12 mouse cellular contexts compared by ENCODE assay signal in the genomic region with DNA sequence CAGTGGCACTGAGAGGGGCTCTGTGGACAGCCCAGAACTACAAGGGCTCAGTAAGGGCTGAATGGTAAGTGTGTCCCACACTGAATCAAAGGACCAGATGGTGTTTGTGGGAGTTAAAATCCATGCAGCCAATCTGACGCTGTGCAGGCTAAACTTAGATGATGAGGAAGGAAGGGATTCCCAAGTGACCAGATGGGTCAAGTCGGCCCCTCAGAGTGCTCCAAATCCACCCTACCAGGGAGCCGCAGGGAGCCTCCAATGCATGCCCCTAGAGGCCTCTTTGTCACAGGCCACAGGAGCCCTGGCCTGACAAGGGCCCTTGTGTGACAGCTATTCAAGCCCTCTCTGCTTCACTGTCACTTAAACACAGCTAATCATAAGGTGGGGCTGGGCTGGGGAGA. TPM values are rescaled to one million over a fixed set of nuclear protein-coding genes. Genes with fewer than 3 reads are reported as not detected.
DNase-seq lines count a peak whose midpoint lies in the region; ATAC-seq and TF ChIP-seq lines count a peak whose summit lies in the region.
"Had no signal": no experiment of that assay in that cellular context is flagged by ENCODE, and none has a peak within 500 bp of the region (broad histone marks: within the 10 kb centered on the region; RNA-seq: fewer than 3 reads in every experiment).

No protein-coding gene starts in this region.

- no peak overlapping the region for H3K9ac ChIP-seq in forebrain, postnatal 0 days
- 0 out of 2 replicates have a peak overlapping the region, but pooled peaks have one; percentile 9 for H3K9ac ChIP-seq in neural tube, embryonic 13.5 days

- H3K4me1 ChIP-seq in forebrain, postnatal 0 days (ENCODE audit: insufficient read depth): peaks cover 17% of the 10 kb centered on the region
- peaks cover 41% of the 10 kb centered on the region for H3K4me1 ChIP-seq in neural tube, embryonic 13.5 days (replicated peaks)

- peaks cover 8% of the 10 kb centered on the region for H3K36me3 ChIP-seq in forebrain, postnatal 0 days (ENCODE audit: insufficient read depth)
- H3K36me3 ChIP-seq in neural tube, embryonic 13.5 days: peaks cover 8% of the 10 kb centered on the region

- peak; percentile 65 for ATAC-seq in forebrain, postnatal 0 days
- ATAC-seq in neural tube, embryonic 13.5 days (ENCODE audit: low read depth): no peak
- ATAC-seq: activated CD4-positive, CD25-positive, alpha-beta regulatory T cell, adult 4 months had no signal

- peak; percentile 22 to 47 for DNase-seq in left cerebral cortex, adult 18-20 months (ENCODE audit: low spot score in 2 of 2)
- DNase-seq in left cerebral cortex, adult 11 months (ENCODE audit: low spot score): no peak
- peak; percentile 79 to 83 for DNase-seq in cerebellum, postnatal 25 days
- no peak for DNase-seq in forebrain, postnatal 0 days
- no peak for DNase-seq in ovary, adult 18-20 months (ENCODE audit: low spot score)
- DNase-seq in heart, postnatal 10 days: no peak
- no peak for DNase-seq in adrenal gland, adult 2 months
- DNase-seq: gastrocnemius, adult 2 months; lung, adult 18-20 months; thymus, adult 18-20 months had no signal

- no peak for TF ChIP-seq CTCF in forebrain, postnatal 0 days (IDR thresholded peaks at IDR 0.05; ENCODE audit: low read depth)

- 5% methylated on average over 3 of the region's 3 CpGs for WGBS in forebrain, postnatal 0 days
- 10% methylated on average over 3 of the region's 3 CpGs for WGBS in neural tube, embryonic 13.5 days

- peak overlapping the region; percentile 21; the same call in 1 of the 2 replicates for H3K27ac ChIP-seq in forebrain, postnatal 0 days (ENCODE audit: low read depth, low read length)
- H3K27ac ChIP-seq in neural tube, embryonic 13.5 days (replicated peaks): peak overlapping the region; percentile 42
- H3K27ac ChIP-seq: gastrocnemius, adult 2 months had no signal

- intact Hi-C loops in heart, postnatal 10 days (cut with DNase I): no loop called here

- H3K9me3 ChIP-seq in forebrain, postnatal 0 days (ENCODE audit: low read length): 0 out of 2 replicates have a peak, but pooled peaks cover 4% of the 10 kb centered on the region
- H3K9me3 ChIP-seq in neural tube, embryonic 13.5 days: no peaks in the 10 kb centered on the region

- no peak overlapping the region for H3K4me3 ChIP-seq in forebrain, postnatal 0 days (ENCODE audit: low read depth, low read length)
- H3K4me3 ChIP-seq in neural tube, embryonic 13.5 days: no peak overlapping the region
- H3K4me3 ChIP-seq: gastrocnemius, adult 2 months had no signal

- no peaks in the 10 kb centered on the region for H3K27me3 ChIP-seq in forebrain, postnatal 0 days (ENCODE audit: insufficient read depth, low read length)
- H3K27me3 ChIP-seq in neural tube, embryonic 13.5 days: no peaks in the 10 kb centered on the region

- no peak overlapping the region for H3K4me2 ChIP-seq in forebrain, postnatal 0 days (ENCODE audit: low read depth)
- no peak overlapping the region for H3K4me2 ChIP-seq in neural tube, embryonic 13.5 days

RNA-seq across cellular contexts. Expression of a gene that starts 27.5 kb away (rescaled TPM):
- total RNA-seq in left cerebral cortex, adult 18-20 months (2021): 100 to 1,000 TPM; 148 TPM
- 189 and 195 TPM in 2 replicates for total RNA-seq in forebrain, postnatal 0 days (2014; rRNA removed)
- 95.5 and 122 TPM in 2 replicates for polyA plus RNA-seq in forebrain, postnatal 0 days (2015; fragmentation: Nextera tagmentation; extraction: Ambion mirVana)
- polyA plus RNA-seq in neural tube, embryonic 13.5 days (2015; fragmentation: Nextera tagmentation; extraction: Ambion mirVana): 95.5 and 102 TPM in 2 replicates
- 1 to 10 TPM; 8.3 to 9.3 TPM for total RNA-seq in heart, postnatal 10 days (2021)
- total RNA-seq in adrenal gland, adult 2 months (2021): 10 to 100 TPM; 31.4 to 53.7 TPM
- polyA plus RNA-seq in adrenal gland, adult 2 months (2012; rRNA removed): 7.7 and 9.6 TPM in 2 replicates
- polyA plus RNA-seq: activated CD4-positive, CD25-positive, alpha-beta regulatory T cell, adult 4 months had no signal

RNA-seq across cellular contexts. Expression of a gene that starts 56.1 kb away (rescaled TPM):
- 10 to 100 TPM; 11.2 to 13.1 TPM for total RNA-seq in left cerebral cortex, adult 18-20 months (2021)
- total RNA-seq in forebrain, postnatal 0 days (2014; rRNA removed): 14.8 and 19.3 TPM in 2 replicates
- polyA plus RNA-seq in forebrain, postnatal 0 days (2015; fragmentation: Nextera tagmentation; extraction: Ambion mirVana): 4.5 and 4.7 TPM in 2 replicates
- 9.6 and 10.2 TPM in 2 replicates for polyA plus RNA-seq in neural tube, embryonic 13.5 days (2015; fragmentation: Nextera tagmentation; extraction: Ambion mirVana)
- total RNA-seq in heart, postnatal 10 days (2021): 10 to 100 TPM; 12.4 to 12.9 TPM
- total RNA-seq in adrenal gland, adult 2 months (2021): 10 to 100 TPM; 17.8 to 18.0 TPM
- 2.6 and 2.8 TPM in 2 replicates for polyA plus RNA-seq in adrenal gland, adult 2 months (2012; rRNA removed)

RNA-seq across cellular contexts. Expression of a gene that starts 58.3 kb away (rescaled TPM):
- total RNA-seq in left cerebral cortex, adult 18-20 months (2021): 1 to 10 TPM; 9.5 to 9.9 TPM
- total RNA-seq in forebrain, postnatal 0 days (2014; rRNA removed): 5.2 and 9.6 TPM in 2 replicates
- polyA plus RNA-seq in forebrain, postnatal 0 days (2015; fragmentation: Nextera tagmentation; extraction: Ambion mirVana): 4.1 and 4.5 TPM in 2 replicates
- 19.0 and 19.3 TPM in 2 replicates for polyA plus RNA-seq in neural tube, embryonic 13.5 days (2015; fragmentation: Nextera tagmentation; extraction: Ambion mirVana)
- 10 to 100 TPM; 15.1 to 17.0 TPM for total RNA-seq in heart, postnatal 10 days (2021)
- total RNA-seq in adrenal gland, adult 2 months (2021): 10 to 100 TPM; 14.9 to 28.4 TPM
- polyA plus RNA-seq in adrenal gland, adult 2 months (2012; rRNA removed): 2.1 and 2.8 TPM in 2 replicates
- polyA plus RNA-seq: activated CD4-positive, CD25-positive, alpha-beta regulatory T cell, adult 4 months had no signal

Comparison
In these comparisons a context has a peak if more than half of its experiments do, and no peak if none do; other contexts are left out.
1. DNase-seq: peak in left cerebral cortex, adult 18-20 months (2 of 2) and cerebellum, postnatal 25 days (2 of 2); none in left cerebral cortex, adult 11 months (single experiment), forebrain, postnatal 0 days (single experiment), ovary, adult 18-20 months (single experiment), heart, postnatal 10 days (0 of 2) and adrenal gland, adult 2 months (single experiment).